Mouse (Mus musculus) thymus, adult 2 months (tissue): ENCODE measurements around the gene Zfyve19.

Source experiments
- CTCF ChIP-seq: fragments of 200-500 bp; IDR thresholded peaks from 2 replicates; pipeline ENCODE4 v1.5.1; 2012; ENCODE audit warnings: mild to moderate bottlenecking, control low read depth, low read length, moderate library complexity, borderline replicate concordance; ENCODE audit not compliant: control insufficient read depth, poor library complexity, insufficient read depth; ENCODE audit errors: extremely low read depth
- POLR2A ChIP-seq: fragments of 200-500 bp; IDR thresholded peaks from 2 replicates; pipeline ENCODE4 v1.6.1; 2012; ENCODE audit warnings: mild to moderate bottlenecking, low read length, control low read depth, moderate library complexity; ENCODE audit not compliant: control insufficient read depth, poor library complexity, insufficient read depth; ENCODE audit errors: extremely low read depth

GRCm38 (mm10) chr2:119249592-119250061 lies 41.2 kb downstream of the Zfyve19 start:
- TF ChIP-seq POLR2A = no peak
- TF ChIP-seq CTCF = no peak
